Mouse (Mus musculus): ENCODE data around the gene Spag16. TPM values are rescaled to one million over a fixed set of nuclear protein-coding genes. Genes with fewer than 3 reads are reported as not detected.

Gene Spag16
- polyA plus RNA-seq, 2 experiments, result 0.39 to 0.40 TPM

- no peak overlapping the region for H3K4me3 ChIP-seq (replicated peaks; ENCODE audit: low read length)
- H3K4me1 ChIP-seq (ENCODE audit: control insufficient read depth, insufficient read depth, low read length), result no peaks in the 10 kb centered on the region
- DNase-seq (ENCODE audit: low spot score) (no peak), ATAC-seq (ENCODE audit: low FRiP score, low read depth) (no peak)
- H3K4me2 ChIP-seq (replicated peaks; ENCODE audit: low read depth, low read length, severe bottlenecking), result no peak overlapping the region
- H3K27me3 ChIP-seq (ENCODE audit: control insufficient read depth, insufficient read depth, low read length), result no peaks in the 10 kb centered on the region
- no peak overlapping the region for H3K27ac ChIP-seq (replicated peaks; ENCODE audit: low read depth, low read length)
- WGBS, result 70% methylated on average over 2 of the region's 2 CpGs
- no peak overlapping the region for H3K9ac ChIP-seq (ENCODE audit: low read depth, low read length, severe bottlenecking)
- no peaks in the 10 kb centered on the region for H3K36me3 ChIP-seq (ENCODE audit: control insufficient read depth, insufficient read depth, low read length)
- H3K9me3 ChIP-seq (ENCODE audit: control insufficient read depth, low read length), result no peaks in the 10 kb centered on the region
- no peak for TF ChIP-seq POLR2A (IDR thresholded peaks at IDR 0.05; ENCODE audit: borderline replicate concordance, extremely low read depth, insufficient read depth, insufficient read length)
These were observed 725.1 kb downstream of the Spag16 start for GRCm38 (mm10) chr1:70551839-70552238.

GRCm38 (mm10) chr1:70621805-70622204 lies 795.0 kb downstream of the Spag16 start:
- no peak overlapping the region for H3K4me3 ChIP-seq (replicated peaks; ENCODE audit: low read length)
- no peaks in the 10 kb centered on the region for H3K9me3 ChIP-seq (ENCODE audit: control insufficient read depth, low read length)
- H3K27ac ChIP-seq (replicated peaks; ENCODE audit: low read depth, low read length), result no peak overlapping the region
- no peak overlapping the region for H3K9ac ChIP-seq (ENCODE audit: low read depth, low read length, severe bottlenecking)
- WGBS, result 84% methylated on average over 3 of the region's 3 CpGs
- no peak overlapping the region for H3K4me2 ChIP-seq (replicated peaks; ENCODE audit: low read depth, low read length, severe bottlenecking)
- H3K27me3 ChIP-seq (ENCODE audit: control insufficient read depth, insufficient read depth, low read length), result no peaks in the 10 kb centered on the region
- no peak for DNase-seq (ENCODE audit: low spot score)
- TF ChIP-seq POLR2A (IDR thresholded peaks at IDR 0.05; ENCODE audit: borderline replicate concordance, extremely low read depth, insufficient read depth, insufficient read length), result no peak
- H3K36me3 ChIP-seq (ENCODE audit: control insufficient read depth, insufficient read depth, low read length), result no peaks in the 10 kb centered on the region
- ATAC-seq (ENCODE audit: low FRiP score, low read depth), result no peak
- H3K4me1 ChIP-seq (ENCODE audit: control insufficient read depth, insufficient read depth, low read length), result no peaks in the 10 kb centered on the region

GRCm38 (mm10) chr1:70624803-70625460 lies 798.2 kb downstream of the Spag16 start:
- no peaks in the 10 kb centered on the region for H3K9me3 ChIP-seq (ENCODE audit: control insufficient read depth, low read length)
- no peaks in the 10 kb centered on the region for H3K36me3 ChIP-seq (ENCODE audit: control insufficient read depth, insufficient read depth, low read length)
- no peak overlapping the region for H3K27ac ChIP-seq (replicated peaks; ENCODE audit: low read depth, low read length)
- ATAC-seq (ENCODE audit: low FRiP score, low read depth) (no peak), DNase-seq (ENCODE audit: low spot score) (no peak)
- H3K4me3 ChIP-seq (replicated peaks; ENCODE audit: low read length), result no peak overlapping the region
- WGBS, result 68% methylated on average over 5 of the region's 5 CpGs
- no peak overlapping the region for H3K9ac ChIP-seq (ENCODE audit: low read depth, low read length, severe bottlenecking)
- no peaks in the 10 kb centered on the region for H3K27me3 ChIP-seq (ENCODE audit: control insufficient read depth, insufficient read depth, low read length)
- H3K4me2 ChIP-seq (replicated peaks; ENCODE audit: low read depth, low read length, severe bottlenecking), result no peak overlapping the region
- H3K4me1 ChIP-seq (ENCODE audit: control insufficient read depth, insufficient read depth, low read length), result no peaks in the 10 kb centered on the region
- TF ChIP-seq POLR2A (IDR thresholded peaks at IDR 0.05; ENCODE audit: borderline replicate concordance, extremely low read depth, insufficient read depth, insufficient read length), result no peak

GRCm38 (mm10) chr1:70652719-70653118 lies 825.9 kb downstream of the Spag16 start:
- DNase-seq (ENCODE audit: low spot score) (no peak), ATAC-seq (ENCODE audit: low FRiP score, low read depth) (no peak)
- no peak overlapping the region for H3K9ac ChIP-seq (ENCODE audit: low read depth, low read length, severe bottlenecking)
- H3K9me3 ChIP-seq (ENCODE audit: control insufficient read depth, low read length), result no peaks in the 10 kb centered on the region
- H3K4me3 ChIP-seq (replicated peaks; ENCODE audit: low read length), result no peak overlapping the region
- no peaks in the 10 kb centered on the region for H3K4me1 ChIP-seq (ENCODE audit: control insufficient read depth, insufficient read depth, low read length)
- WGBS, result 87% methylated on average over 4 of the region's 4 CpGs
- H3K27ac ChIP-seq (replicated peaks; ENCODE audit: low read depth, low read length), result no peak overlapping the region
- TF ChIP-seq POLR2A (IDR thresholded peaks at IDR 0.05; ENCODE audit: borderline replicate concordance, extremely low read depth, insufficient read depth, insufficient read length), result no peak
- H3K4me2 ChIP-seq (replicated peaks; ENCODE audit: low read depth, low read length, severe bottlenecking), result no peak overlapping the region
- no peaks in the 10 kb centered on the region for H3K36me3 ChIP-seq (ENCODE audit: control insufficient read depth, insufficient read depth, low read length)
- no peaks in the 10 kb centered on the region for H3K27me3 ChIP-seq (ENCODE audit: control insufficient read depth, insufficient read depth, low read length)

GRCm38 (mm10) chr1:70692529-70692928 lies 865.8 kb downstream of the Spag16 start:
- Histone ChIP-seq H3K4me2 (replicated peaks; ENCODE audit: low read depth, low read length, severe bottlenecking) (no peak overlapping the region), H3K4me3 (replicated peaks; ENCODE audit: low read length) (no peak overlapping the region), H3K9ac (ENCODE audit: low read depth, low read length, severe bottlenecking) (no peak overlapping the region), H3K36me3 (ENCODE audit: control insufficient read depth, insufficient read depth, low read length) (no peaks in the 10 kb centered on the region), H3K27ac (replicated peaks; ENCODE audit: low read depth, low read length) (no peak overlapping the region), H3K9me3 (ENCODE audit: control insufficient read depth, low read length) (no peaks in the 10 kb centered on the region), H3K27me3 (ENCODE audit: control insufficient read depth, insufficient read depth, low read length) (no peaks in the 10 kb centered on the region), H3K4me1 (ENCODE audit: control insufficient read depth, insufficient read depth, low read length) (no peaks in the 10 kb centered on the region)
- no peak for TF ChIP-seq POLR2A (IDR thresholded peaks at IDR 0.05; ENCODE audit: borderline replicate concordance, extremely low read depth, insufficient read depth, insufficient read length)
- ATAC-seq (ENCODE audit: low FRiP score, low read depth) (no peak), DNase-seq (ENCODE audit: low spot score) (no peak)
- 91% methylated on average over 2 of the region's 2 CpGs for WGBS

Data from limb, embryonic 14.5 days (tissue).